Mouse (Mus musculus) ES-Bruce4 (cell line): ENCODE data around the gene Exoc3l.

Experiments used
- CTCF ChIP-seq: IDR thresholded peaks from one replicate; pipeline ENCODE4 v1.8.1; 2011; ENCODE audit warnings: low read depth, low read length
- EP300 ChIP-seq: IDR thresholded peaks from 2 replicates; pipeline ENCODE4 v1.6.1; 2011; ENCODE audit warnings: low read depth, low read length; ENCODE audit not compliant: insufficient read depth

DNA sequence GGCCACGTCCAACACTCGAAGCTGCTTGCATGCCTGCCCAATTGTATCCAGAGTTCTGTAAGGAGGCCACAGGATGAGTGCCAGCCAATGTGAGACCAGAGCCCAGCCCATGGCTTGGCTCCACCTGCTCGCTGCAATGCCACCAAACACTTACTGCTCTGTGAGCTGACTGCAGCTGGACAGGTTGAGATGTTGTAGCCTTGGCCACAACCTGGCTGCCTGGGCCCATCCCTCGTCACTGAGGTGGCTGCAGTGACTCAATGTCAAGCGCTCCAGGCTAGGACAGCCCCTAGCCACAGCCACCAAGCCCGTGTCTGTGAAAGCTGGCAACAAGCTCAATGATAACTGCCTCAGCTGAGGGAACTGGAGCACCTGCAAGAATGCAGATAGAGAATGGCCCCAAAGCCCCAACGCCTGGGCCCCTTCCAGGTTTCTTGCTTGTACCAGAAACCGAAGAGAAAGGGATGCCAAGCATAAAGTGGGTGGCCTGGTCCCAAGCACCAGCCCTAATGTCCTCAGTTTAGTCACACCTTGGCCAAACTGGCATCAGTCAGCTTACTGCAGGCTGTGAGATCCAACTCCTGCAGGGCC lies 17.1 kb upstream of the Exoc3l start:
- no peak for TF ChIP-seq CTCF
- no peak for TF ChIP-seq EP300
